Mouse (Mus musculus): ENCODE measurements around the gene Ube2cbp.

The Ube2cbp gene

GRCm38 (mm10) chr9:86464151-86465105, at the start of gene Ube2cbp:
TSS of gene Ube2cbp (minus strand) at chr9:86464950.
- DNase-seq = peak; percentile 87

GRCm38 (mm10) chr9:86514390-86514789, 49.6 kb upstream of the Ube2cbp start:
- no peak for DNase-seq

GRCm38 (mm10) chr9:86513733-86514132, 49.0 kb upstream of the Ube2cbp start:
- no peak for DNase-seq

DNA sequence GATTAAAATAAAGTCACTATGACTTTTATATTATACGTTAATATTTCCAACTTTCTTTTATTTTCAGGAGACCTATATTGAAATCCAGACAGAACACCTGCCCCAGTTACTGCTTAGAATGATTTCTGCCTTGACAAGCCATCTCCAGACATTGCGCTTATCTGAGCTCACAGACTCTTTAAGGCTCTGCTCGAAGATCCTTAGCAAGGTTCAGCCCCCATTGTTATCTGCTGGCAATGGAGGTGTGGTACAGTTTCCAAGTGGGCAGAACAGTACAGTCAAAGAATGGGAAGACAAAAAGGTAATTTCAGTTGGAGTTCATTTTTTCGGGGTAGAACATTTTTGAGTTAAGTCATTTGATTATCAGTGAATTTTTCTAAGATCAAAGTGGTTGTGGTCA, 42.7 kb upstream of the Ube2cbp start:
- DNase-seq = no peak

GRCm38 (mm10) chr9:86499083-86499482, 34.3 kb upstream of the Ube2cbp start:
- no peak for DNase-seq

- DNase-seq = no peak
These were observed 31.5 kb upstream of the Ube2cbp start for GRCm38 (mm10) chr9:86496261-86496660.

DNA sequence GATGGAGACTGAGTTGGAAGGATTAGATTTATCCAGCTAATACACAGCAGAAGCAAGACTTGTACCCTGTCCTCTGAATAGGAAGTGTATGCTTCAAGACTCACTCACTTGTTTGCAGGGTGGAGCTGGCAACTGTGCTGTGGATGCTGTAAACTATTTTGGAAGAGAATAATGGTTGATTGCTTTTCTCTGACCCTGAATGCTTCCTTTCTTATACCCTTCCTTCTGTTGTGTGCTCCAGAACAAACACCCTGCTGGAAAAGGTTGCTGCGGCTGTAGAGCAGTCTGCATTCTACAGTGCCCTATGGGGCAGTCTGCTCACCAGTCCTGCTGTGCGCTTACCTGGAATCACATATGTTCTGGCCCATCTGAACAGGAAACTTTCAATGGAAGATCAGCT, 27.0 kb upstream of the Ube2cbp start:
- no peak for DNase-seq

DNA sequence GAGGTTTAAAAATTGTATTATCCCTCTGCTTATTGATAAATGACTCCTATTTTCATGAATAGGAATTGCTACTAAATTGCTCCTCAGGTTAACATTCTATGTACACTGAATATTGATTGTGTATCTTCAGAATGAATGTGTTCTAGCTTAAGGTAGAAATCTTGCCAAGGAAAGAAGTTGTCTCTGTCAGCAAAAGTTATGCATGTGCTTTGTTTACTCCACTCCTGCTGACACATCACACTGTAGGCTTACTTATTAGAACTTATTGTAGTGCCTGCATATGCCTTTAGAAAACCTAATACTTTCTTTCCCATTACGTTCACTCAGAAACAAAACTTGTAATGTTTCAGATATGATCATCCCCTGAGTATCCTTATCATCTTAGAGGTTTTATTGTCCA, 17.5 kb upstream of the Ube2cbp start:
- DNase-seq = no peak

GRCm38 (mm10) chr9:86478414-86479093, 13.8 kb upstream of the Ube2cbp start:
- DNase-seq = no peak

DNA sequence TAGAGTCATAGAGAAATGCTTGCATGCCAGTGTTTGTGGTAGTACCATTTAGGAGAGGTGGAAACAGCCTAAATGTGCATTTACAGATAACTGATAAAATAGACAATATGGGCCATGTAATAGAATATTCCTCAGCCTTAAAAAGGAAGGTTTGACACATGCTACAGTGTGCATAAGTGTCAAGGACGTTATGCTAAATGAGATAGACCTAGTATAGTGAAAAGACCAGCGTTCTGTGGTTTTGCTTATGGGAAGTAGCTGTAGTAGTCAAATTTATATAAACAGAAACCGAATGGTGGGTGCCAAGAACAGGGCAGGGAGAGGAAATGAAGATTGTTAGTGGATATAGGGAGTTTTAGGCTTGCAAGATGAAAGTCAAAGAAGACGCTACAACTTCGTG, 12.0 kb upstream of the Ube2cbp start:
- DNase-seq = no peak

GRCm38 (mm10) chr9:86475956-86476355, 11.2 kb upstream of the Ube2cbp start:
- DNase-seq = no peak

- peak; percentile 85 for DNase-seq
These were observed 2.5 kb upstream of the Ube2cbp start, which contains the start of gene Dop1a for GRCm38 (mm10) chr9:86466990-86467870. TSS of gene Dop1a (plus strand) at chr9:86467154.

- no peak for DNase-seq
These were observed 11.1 kb downstream of the Ube2cbp start for GRCm38 (mm10) chr9:86453626-86454025.

GRCm38 (mm10) chr9:86451617-86452016, 13.1 kb downstream of the Ube2cbp start:
- DNase-seq = peak; percentile 14

- no peak for DNase-seq
These were observed 13.7 kb downstream of the Ube2cbp start for GRCm38 (mm10) chr9:86451094-86451493.

- DNase-seq = peak; percentile 54
These were observed 15.2 kb downstream of the Ube2cbp start for GRCm38 (mm10) chr9:86449581-86449980.

GRCm38 (mm10) chr9:86447431-86447830, 17.3 kb downstream of the Ube2cbp start:
- DNase-seq = no peak

- DNase-seq = no peak
These were observed 17.9 kb downstream of the Ube2cbp start for GRCm38 (mm10) chr9:86446847-86447246.

- DNase-seq = no peak
These were observed 22.5 kb downstream of the Ube2cbp start for GRCm38 (mm10) chr9:86442248-86442647.

DNA sequence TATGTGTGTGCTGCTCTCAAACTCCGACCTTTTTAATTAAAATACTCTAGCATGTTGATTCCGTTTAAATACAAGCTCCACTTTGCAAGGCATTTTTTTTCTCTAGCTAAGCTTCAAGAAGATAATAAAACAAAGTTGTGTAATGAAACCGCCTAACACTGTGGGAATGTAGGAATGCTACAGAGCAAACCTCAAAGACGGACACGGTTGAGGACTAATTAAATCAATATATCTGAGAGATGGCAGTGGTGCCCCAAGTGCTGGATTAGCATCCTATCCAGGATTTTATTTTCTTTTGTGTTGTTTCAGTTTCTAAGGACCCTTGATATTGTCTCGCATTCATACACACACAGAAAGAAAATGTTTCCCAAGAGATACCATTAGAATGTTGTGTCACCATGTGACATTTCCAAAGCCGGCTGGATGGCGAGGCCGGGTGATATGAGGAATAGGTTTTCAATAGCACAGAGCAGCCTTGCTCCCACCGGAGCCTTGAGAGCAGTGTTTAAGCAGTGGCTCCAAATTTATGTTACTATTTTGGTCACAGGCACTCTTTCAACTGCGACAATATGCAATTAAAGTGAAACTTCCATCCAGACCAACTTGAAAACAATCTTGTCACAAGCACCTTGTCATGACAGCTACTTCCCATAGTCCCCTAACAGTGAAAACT, 26.3 kb downstream of the Ube2cbp start:
- DNase-seq = no peak

DNA sequence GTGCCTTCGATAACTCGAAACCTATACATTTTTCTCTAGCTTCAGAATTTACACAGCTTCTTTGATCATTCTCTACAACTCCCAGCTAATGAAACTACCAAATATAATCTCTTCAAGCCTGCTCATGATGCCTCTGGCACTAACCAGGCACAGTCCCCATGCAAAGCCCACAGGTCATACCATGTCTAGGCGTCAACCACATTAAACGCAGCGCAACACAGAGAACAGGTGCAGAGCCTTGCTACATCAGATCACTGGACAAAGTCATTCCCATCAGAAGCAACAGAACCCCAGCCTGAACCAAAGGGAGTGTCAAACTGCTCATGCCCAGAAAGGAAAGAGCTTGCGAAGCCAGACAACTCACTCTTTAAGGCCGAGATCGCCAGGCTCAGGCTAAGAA, 28.1 kb downstream of the Ube2cbp start:
- no peak for DNase-seq

DNA sequence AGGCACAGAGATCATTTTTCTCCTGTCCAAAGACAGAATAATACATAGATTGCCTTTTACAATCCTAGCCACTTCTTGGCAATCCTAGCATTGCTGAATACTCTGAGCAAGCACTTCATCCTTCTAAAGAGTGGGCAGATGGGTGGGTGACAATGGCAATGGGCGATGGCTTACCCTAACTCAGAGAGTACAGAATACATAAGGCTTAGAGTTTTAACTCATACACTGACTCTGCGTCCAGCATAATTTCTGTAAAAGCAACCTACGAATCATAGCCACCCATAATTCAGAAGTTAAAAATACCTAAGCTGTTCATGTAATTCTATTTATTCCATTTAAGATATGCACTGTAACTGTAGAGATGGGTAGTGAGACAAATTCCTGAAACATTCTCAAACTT, 29.2 kb downstream of the Ube2cbp start:
- DNase-seq = no peak

Data from kidney, adult 11 months (tissue).